Mouse (Mus musculus) induced T-regulatory cell, adult 2 months (primary cell): ENCODE results near the gene Kdm7a.

Experiments
- DNase-seq: peaks from one replicate; pipeline ENCODE4 v3.0.0-alpha.2; 2012; ENCODE audit warnings: low read depth

Kdm7a gene

GRCm38 (mm10) chr6:39205650-39206580, 674 bp downstream of the Kdm7a start:
- DNase-seq = no peak

GRCm38 (mm10) chr6:39205064-39205649, 1.4 kb downstream of the Kdm7a start:
- peak; percentile 95 for DNase-seq

- DNase-seq = no peak
Measured at GRCm38 (mm10) chr6:39204444-39204843, 2.1 kb downstream of the Kdm7a start.

GRCm38 (mm10) chr6:39203236-39203635, 3.4 kb downstream of the Kdm7a start:
- no peak for DNase-seq

- DNase-seq = no peak
Measured at GRCm38 (mm10) chr6:39193006-39193405, 13.6 kb downstream of the Kdm7a start.

- DNase-seq = no peak
Measured at GRCm38 (mm10) chr6:39191518-39191917, 15.1 kb downstream of the Kdm7a start.

- DNase-seq = peak; percentile 70
Measured at GRCm38 (mm10) chr6:39187227-39187626, 19.4 kb downstream of the Kdm7a start.

- no peak for DNase-seq
Measured at GRCm38 (mm10) chr6:39169089-39169488, 37.5 kb downstream of the Kdm7a start.

- no peak for DNase-seq
Measured at GRCm38 (mm10) chr6:39164891-39165290, 41.7 kb downstream of the Kdm7a start.

- DNase-seq = no peak
Measured at GRCm38 (mm10) chr6:39161975-39162374, 44.6 kb downstream of the Kdm7a start.

- no peak for DNase-seq
Measured at GRCm38 (mm10) chr6:39146041-39146440, 60.5 kb downstream of the Kdm7a start.

- DNase-seq = no peak
Measured at GRCm38 (mm10) chr6:39132556-39132955, 74.0 kb downstream of the Kdm7a start.

- DNase-seq = no peak
Measured at GRCm38 (mm10) chr6:39131480-39131879, 75.1 kb downstream of the Kdm7a start.

- DNase-seq = no peak
Measured at GRCm38 (mm10) chr6:39124719-39125118, 81.9 kb downstream of the Kdm7a start.

- no peak for DNase-seq
Measured at GRCm38 (mm10) chr6:39120685-39121084, 85.9 kb downstream of the Kdm7a start.

GRCm38 (mm10) chr6:39118456-39118881, 88.1 kb downstream of the Kdm7a start:
- no peak for DNase-seq

- peak; percentile 81 for DNase-seq
Measured at GRCm38 (mm10) chr6:39117584-39118455, 88.8 kb downstream of the Kdm7a start, which contains the start of gene Parp12. Gene Parp12, minus strand, starts transcription at chr6:39118349.

GRCm38 (mm10) chr6:39115438-39115837, 91.2 kb downstream of the Kdm7a start:
- no peak for DNase-seq

- no peak for DNase-seq
Measured at GRCm38 (mm10) chr6:39113141-39113540, 93.4 kb downstream of the Kdm7a start.

- no peak for DNase-seq
Measured at GRCm38 (mm10) chr6:39112701-39113100, 93.9 kb downstream of the Kdm7a start.

- peak; percentile 12 for DNase-seq
Measured at GRCm38 (mm10) chr6:39106812-39107211, 99.8 kb downstream of the Kdm7a start.

GRCm38 (mm10) chr6:39104631-39105030, 102.0 kb downstream of the Kdm7a start:
- DNase-seq = no peak
